Mouse (Mus musculus): ENCODE measurements around the gene Echdc3.

Echdc3 gene

GRCm38 (mm10) chr2:6212724-6213511 lies at the start of gene Echdc3:
Echdc3 (minus strand) TSS chr2:6213033.
- DNase-seq (ENCODE audit: low spot score): peak; percentile 95

- DNase-seq (ENCODE audit: low spot score): no peak
These were observed 48.9 kb upstream of the Echdc3 start for GRCm38 (mm10) chr2:6261718-6262117.

GRCm38 (mm10) chr2:6261201-6261672 lies 48.4 kb upstream of the Echdc3 start:
- DNase-seq (ENCODE audit: low spot score): peak; percentile 80

- no peak for DNase-seq (ENCODE audit: low spot score)
These were observed 47.8 kb upstream of the Echdc3 start for GRCm38 (mm10) chr2:6260661-6261060.

- no peak for DNase-seq (ENCODE audit: low spot score)
These were observed 46.3 kb upstream of the Echdc3 start for GRCm38 (mm10) chr2:6259182-6259581.

GRCm38 (mm10) chr2:6258026-6258425 lies 45.2 kb upstream of the Echdc3 start:
- DNase-seq (ENCODE audit: low spot score): no peak

- DNase-seq (ENCODE audit: low spot score): no peak
These were observed 44.3 kb upstream of the Echdc3 start for GRCm38 (mm10) chr2:6257146-6257545.

GRCm38 (mm10) chr2:6255989-6256841 lies 43.4 kb upstream of the Echdc3 start:
- DNase-seq (ENCODE audit: low spot score): no peak

GRCm38 (mm10) chr2:6255402-6255988 lies 42.7 kb upstream of the Echdc3 start:
- DNase-seq (ENCODE audit: low spot score): no peak

GRCm38 (mm10) chr2:6252491-6252890 lies 39.7 kb upstream of the Echdc3 start:
- DNase-seq (ENCODE audit: low spot score): no peak

- DNase-seq (ENCODE audit: low spot score): no peak
These were observed 38.3 kb upstream of the Echdc3 start for GRCm38 (mm10) chr2:6251076-6251496.

GRCm38 (mm10) chr2:6241446-6241845 lies 28.6 kb upstream of the Echdc3 start:
- DNase-seq (ENCODE audit: low spot score): no peak

- no peak for DNase-seq (ENCODE audit: low spot score)
These were observed 27.2 kb upstream of the Echdc3 start for GRCm38 (mm10) chr2:6240072-6240471.

GRCm38 (mm10) chr2:6239333-6239732 lies 26.5 kb upstream of the Echdc3 start:
- no peak for DNase-seq (ENCODE audit: low spot score)

- no peak for DNase-seq (ENCODE audit: low spot score)
These were observed 25.8 kb upstream of the Echdc3 start for GRCm38 (mm10) chr2:6238679-6239078.

- DNase-seq (ENCODE audit: low spot score): no peak
These were observed 25.4 kb upstream of the Echdc3 start for GRCm38 (mm10) chr2:6238244-6238643.

- no peak for DNase-seq (ENCODE audit: low spot score)
These were observed 20.5 kb upstream of the Echdc3 start for GRCm38 (mm10) chr2:6233353-6233752.

GRCm38 (mm10) chr2:6232755-6233154 lies 19.9 kb upstream of the Echdc3 start:
- DNase-seq (ENCODE audit: low spot score): no peak

- DNase-seq (ENCODE audit: low spot score): no peak
These were observed 18.0 kb upstream of the Echdc3 start for GRCm38 (mm10) chr2:6230865-6231264.

- DNase-seq (ENCODE audit: low spot score): no peak
These were observed 16.9 kb upstream of the Echdc3 start for GRCm38 (mm10) chr2:6229597-6230290.

GRCm38 (mm10) chr2:6227059-6227445 lies 14.2 kb upstream of the Echdc3 start:
- no peak for DNase-seq (ENCODE audit: low spot score)
